Mouse (Mus musculus): Measurements from ENCODE around the gene Fam198a.

Gene Fam198a

DNA sequence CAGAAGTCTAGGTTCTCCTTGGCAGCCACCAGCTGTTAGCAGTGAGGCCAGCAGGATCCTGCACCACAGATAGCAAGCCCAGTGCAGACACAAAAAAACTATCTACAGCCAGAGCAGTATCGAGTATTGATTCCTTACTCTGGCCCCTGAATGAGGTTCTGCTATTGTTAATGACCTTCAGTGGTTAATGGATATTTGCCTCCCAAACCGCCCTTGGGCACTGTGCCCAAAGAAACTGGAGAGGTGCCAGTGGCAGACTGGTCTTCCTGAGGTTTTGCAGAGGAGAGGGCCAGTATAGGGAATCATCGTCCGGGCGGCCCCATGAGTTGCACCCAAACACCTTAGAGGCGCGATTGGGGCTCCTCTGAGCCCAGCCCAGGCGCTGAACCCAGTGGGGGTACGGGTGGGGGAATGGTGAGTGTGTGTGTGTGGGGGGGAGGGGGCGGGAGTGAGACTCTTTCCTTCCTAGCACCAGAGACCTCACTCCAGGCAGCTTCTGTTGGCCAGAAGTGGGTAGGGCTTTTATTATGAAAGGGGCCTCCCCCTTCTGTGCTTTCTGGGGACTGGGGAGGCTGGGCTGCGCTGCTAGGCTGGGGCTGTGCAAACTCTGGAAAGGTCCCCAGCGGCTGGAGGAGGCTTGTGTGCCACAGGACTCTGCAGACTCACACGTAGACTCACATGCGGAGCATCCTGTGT is at the start of gene Fam198a:
TSS of gene Fam198a (plus strand) at position 571 of the 696 bp plus-strand sequence.
- DNase-seq (ENCODE audit: low spot score): peak; percentile 81

GRCm38 (mm10) chr9:121901710-121902700 is 48.8 kb upstream of the Fam198a start:
- no peak for DNase-seq (ENCODE audit: low spot score)

GRCm38 (mm10) chr9:121903476-121904305 is 47.1 kb upstream of the Fam198a start:
- peak; percentile 13 for DNase-seq (ENCODE audit: low spot score)

GRCm38 (mm10) chr9:121904319-121904718 is 46.5 kb upstream of the Fam198a start:
- no peak for DNase-seq (ENCODE audit: low spot score)

DNA sequence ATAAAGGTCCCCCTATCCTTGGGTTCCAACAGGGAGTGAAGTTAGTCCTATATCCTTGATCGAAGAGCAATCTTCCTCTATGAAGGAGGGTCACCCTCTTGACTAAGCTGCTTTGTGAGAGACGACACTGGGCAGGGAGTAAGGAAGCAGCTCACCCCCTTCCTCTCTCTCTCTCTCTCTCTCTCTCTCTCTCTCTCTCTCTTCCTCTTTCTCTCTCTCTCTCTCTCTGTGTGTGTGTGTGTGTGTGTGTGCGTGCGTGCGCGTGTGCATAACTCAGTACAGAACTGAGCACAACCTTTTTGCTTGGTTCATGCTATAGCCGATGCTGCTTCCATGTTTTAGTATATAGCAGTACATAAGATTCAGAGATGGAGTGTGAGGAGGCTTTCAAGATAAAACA is 45.8 kb upstream of the Fam198a start:
- DNase-seq (ENCODE audit: low spot score): no peak

DNA sequence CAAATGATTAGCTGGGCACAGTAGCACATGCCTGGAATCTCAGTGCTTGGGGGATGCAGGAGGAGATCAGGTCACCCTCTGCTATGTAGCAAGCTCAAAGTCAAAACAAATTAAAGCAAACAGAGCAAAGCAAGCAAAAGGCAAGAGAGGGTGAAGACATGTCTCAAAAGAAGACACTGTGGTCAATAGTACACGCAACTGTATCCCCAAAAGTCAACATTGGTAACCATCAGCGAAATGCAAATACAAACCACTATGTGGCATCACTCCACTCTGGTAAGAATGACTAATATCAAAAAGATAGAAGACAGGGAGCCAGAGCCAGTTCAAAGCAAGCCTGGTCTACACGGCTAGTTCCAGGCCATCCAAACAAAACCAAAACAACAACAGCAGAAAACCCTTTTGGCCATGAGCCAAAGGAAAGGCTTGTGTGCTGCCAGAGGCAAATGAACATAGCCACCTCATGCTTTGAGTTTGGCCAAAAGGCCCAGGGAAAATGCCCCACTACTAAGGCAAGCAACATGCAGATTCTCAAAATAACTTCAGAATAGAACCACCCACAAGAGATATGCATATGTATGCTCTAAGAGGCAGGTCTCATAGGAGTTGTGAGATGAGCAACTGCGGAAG is 45.1 kb upstream of the Fam198a start:
- DNase-seq (ENCODE audit: low spot score): peak; percentile 23

DNA sequence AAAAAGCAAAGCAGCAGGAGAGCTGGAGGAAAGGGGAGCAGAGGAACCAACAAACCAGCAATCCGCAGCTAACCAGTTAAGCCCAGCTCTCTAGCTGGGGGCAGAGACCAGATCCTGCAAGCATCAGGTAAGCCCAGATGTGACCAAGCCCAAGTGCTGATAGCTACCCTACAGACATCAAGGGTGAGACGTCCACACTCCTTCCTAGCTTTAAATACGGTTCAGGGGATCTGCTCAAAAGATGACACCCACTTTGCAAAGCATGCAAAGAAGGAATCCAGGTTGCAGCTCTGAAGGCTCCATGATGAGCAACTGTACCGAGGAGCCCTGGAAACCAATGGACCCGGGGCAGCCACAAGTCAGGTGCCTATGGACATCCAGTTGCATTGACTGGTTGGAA is 44.3 kb upstream of the Fam198a start:
- DNase-seq (ENCODE audit: low spot score): no peak

- no peak for DNase-seq (ENCODE audit: low spot score)
Observed at GRCm38 (mm10) chr9:121907356-121908070, 43.3 kb upstream of the Fam198a start.

DNA sequence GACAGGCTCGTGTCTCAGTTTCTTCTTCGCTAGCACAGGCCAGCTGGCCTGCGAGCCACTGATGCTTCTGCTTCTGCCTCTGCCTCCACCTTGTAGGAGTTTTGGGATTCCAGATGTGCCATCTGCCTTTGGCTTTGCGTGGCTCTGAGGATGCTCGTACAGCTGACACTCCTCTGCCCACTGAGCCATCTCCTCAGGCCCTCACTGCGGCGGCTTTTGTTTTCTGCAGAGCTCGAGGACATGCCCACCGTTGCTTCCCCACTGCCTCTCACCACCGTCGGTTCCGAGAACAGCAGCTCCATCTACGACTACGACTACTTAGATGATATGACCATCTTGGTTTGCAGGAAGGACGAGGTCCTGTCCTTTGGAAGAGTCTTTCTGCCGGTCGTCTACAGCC is 42.5 kb upstream of the Fam198a start:
- DNase-seq (ENCODE audit: low spot score): no peak

DNA sequence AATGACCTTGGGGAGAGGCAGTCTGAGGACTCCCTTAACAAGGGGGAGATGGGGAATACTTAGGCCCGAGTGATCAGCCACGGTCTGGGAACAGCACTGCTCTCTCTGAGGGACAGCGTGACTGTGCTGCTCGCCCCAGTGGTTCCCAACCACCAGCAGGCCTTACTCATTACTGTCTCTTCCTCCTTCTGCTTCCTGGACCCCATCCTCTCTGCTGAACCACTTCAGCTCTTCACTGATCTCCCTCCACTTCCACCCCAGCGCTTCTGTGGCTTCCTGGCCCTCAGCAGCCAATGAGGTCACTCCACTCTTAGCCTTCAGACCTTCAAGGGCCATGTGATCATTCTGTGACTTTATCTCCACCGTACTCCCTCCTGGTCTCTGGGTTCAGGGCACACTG is 41.2 kb upstream of the Fam198a start:
- no peak for DNase-seq (ENCODE audit: low spot score)

DNA sequence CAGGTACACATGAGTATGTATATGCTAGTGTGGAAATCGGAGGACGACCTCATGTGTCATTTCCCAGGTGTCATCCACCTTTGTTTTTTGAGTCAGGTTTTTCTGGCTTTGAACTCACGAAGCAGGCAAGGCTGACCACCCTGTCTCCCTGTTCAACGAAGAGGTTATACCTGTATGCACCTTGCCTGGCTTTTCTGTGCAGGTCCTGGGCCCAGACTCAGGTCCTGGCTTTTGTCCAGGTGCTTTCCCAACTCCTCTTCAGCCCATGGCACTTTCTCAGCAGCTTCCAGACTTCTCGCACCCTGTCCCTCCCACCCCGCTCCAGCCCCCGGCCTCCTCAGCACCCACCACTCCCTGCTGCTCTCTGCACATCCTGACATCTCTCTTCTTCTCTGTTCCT is 39.6 kb upstream of the Fam198a start:
- DNase-seq (ENCODE audit: low spot score): no peak

GRCm38 (mm10) chr9:121912786-121913185 is 38.0 kb upstream of the Fam198a start:
- no peak for DNase-seq (ENCODE audit: low spot score)

GRCm38 (mm10) chr9:121914226-121914757 is 36.5 kb upstream of the Fam198a start:
- DNase-seq (ENCODE audit: low spot score): no peak

GRCm38 (mm10) chr9:121915056-121915455 is 35.7 kb upstream of the Fam198a start:
- no peak for DNase-seq (ENCODE audit: low spot score)

GRCm38 (mm10) chr9:121916102-121916501 is 34.7 kb upstream of the Fam198a start, which contains the start of gene Cyp8b1:
TSS of gene Cyp8b1 (minus strand) at chr9:121916305.
- no peak for DNase-seq (ENCODE audit: low spot score)

DNA sequence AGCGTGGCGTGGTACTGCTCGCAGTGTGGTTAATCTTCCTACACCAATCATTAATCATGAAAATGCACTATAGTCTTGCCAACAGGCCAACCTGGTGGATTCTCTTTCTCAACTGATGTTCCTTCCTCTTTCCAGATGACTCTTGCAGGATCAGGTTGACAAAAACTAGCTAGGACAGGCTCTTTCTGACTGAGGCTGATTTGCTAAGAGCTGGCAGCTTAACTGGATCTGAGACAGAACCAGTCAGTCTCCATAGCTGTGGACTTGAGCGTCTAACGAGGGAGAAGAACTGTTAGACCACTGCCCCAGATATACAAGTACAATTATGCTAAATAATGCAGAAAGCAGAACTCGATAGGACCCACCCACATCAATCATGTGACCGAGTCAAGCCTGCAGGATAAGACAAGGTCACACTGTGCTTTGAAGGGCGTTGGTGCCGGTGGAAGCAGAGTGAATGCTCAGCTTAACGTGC is 31.7 kb upstream of the Fam198a start:
- DNase-seq (ENCODE audit: low spot score): no peak

GRCm38 (mm10) chr9:121923443-121923842 is 27.3 kb upstream of the Fam198a start:
- no peak for DNase-seq (ENCODE audit: low spot score)

- no peak for DNase-seq (ENCODE audit: low spot score)
Observed at GRCm38 (mm10) chr9:121923906-121924305, 26.9 kb upstream of the Fam198a start.

DNA sequence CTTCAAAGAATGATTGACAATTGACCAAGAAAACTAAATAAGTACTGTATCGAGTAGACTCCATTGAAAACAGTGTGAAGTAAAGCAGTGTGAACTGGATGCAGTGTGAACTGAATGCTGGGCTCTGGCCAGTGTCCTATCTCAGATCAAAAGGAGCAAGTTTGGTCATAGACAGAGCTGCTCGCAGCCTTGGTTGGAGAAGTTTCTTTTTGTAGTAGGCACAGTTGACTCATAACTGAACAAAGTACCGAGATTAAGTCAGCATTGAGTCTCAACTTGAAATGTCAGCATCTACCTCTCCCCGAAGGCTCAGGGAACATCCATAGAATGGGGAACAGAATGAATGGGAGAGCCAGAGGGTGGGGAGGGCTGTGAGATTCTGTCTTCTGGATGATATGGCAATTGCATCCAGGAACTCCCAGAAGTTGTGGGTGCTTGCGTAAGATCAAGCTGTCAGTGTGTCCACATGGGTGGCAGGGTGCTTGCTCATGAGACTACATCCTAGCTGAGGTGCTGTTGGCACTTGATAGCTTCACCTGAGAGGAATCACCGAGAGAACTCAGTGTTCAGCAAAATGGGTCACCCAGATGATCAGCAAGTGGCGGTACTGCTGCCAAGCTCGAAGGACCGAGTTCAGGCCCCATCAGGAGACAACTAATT is 25.8 kb upstream of the Fam198a start:
- DNase-seq (ENCODE audit: low spot score): no peak

DNA sequence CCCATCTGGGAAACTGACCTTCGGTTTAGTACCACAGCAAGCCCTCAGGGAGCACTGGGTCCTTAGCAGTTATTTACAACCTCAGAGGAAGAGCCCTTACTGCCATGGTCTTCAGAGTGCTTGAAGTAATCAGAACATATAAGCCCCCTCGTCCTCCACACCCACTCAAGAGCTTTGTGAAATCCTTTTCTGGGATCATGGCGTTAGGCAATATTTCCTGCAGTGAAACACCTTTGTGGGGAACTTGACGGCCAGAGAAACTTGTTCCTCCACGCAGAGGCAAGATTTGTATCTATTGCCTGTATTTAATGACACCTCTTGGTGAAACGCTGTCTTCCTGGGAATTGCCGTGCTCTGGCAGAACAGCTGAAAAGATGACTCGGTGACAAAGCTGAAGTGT is 24.8 kb upstream of the Fam198a start:
- no peak for DNase-seq (ENCODE audit: low spot score)

All from MN1 (cell line).